Mouse (Mus musculus) lung, adult 2 months (tissue): Measurements from ENCODE around the gene Dyrk3.

Experiments used
- CTCF ChIP-seq: fragments of 200-500 bp; IDR thresholded peaks from 2 replicates; pipeline ENCODE4 v1.5.1; 2011; ENCODE audit warnings: mild to moderate bottlenecking, low read length, control low read depth; ENCODE audit not compliant: insufficient read depth
- POLR2A ChIP-seq: fragments of 200-500 bp; IDR thresholded peaks from 2 replicates; pipeline ENCODE4 v1.6.1; 2011; ENCODE audit warnings: low read depth, mild to moderate bottlenecking, control low read depth, low read length, borderline replicate concordance; ENCODE audit errors: extremely low read depth

GRCm38 (mm10) chr1:131184956-131185660, 47.0 kb upstream of the Dyrk3 start:
- no peak for TF ChIP-seq CTCF
- no peak for TF ChIP-seq POLR2A
